Mouse (Mus musculus) common myeloid progenitor, adult 5-6 weeks (primary cell): ENCODE results near the gene Tbx15. TPM values are rescaled to one million over a fixed set of nuclear protein-coding genes. Genes with fewer than 3 reads are reported as not detected.

Experiments used
- ATAC-seq: replicated peaks from 2 replicates; pipeline ENCODE4 v1.8.0; 2016; ENCODE audit warnings: low read depth, mild to moderate bottlenecking, moderate TSS enrichment, inconsistent platforms; ENCODE audit not compliant: poor library complexity, severe bottlenecking
- total RNA-seq: library from RNA; stranded (forward); fragments of 200-1000, 187-1606 nt; gene quantifications from 2 replicates; pipeline ENCODE4 v1.2.3, GENCODE M21; 2017

Tbx15 gene
- total RNA-seq, result not detected in 2 replicates

DNA sequence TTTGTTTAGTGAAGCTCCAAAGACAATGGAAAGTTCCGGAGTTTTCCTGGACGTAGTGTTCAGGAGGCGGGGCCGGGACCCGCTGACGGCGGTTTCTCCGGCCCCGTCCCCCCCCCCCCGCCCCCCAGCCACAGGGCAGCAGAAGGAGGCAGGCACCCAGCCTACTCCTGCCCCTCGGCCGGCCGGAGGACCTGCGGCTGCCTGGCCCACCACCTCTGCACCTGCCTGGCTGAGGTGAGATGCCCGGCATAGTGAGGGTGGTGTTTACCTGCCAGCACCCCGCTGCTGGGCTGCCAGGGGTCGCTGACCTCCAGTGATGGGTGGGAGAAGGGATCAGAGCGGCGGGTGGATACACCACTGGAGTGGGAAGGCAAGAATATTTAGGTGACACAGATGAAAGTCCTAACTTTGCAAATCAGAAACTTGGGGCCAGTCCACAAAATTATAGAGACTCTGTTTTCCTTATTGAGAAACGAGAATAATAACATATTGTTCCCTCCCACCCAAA lies at the start of gene Tbx15:
TSS of gene Tbx15 (plus strand) at position 169 of the 508 bp plus-strand sequence.
- ATAC-seq, result no peak

DNA sequence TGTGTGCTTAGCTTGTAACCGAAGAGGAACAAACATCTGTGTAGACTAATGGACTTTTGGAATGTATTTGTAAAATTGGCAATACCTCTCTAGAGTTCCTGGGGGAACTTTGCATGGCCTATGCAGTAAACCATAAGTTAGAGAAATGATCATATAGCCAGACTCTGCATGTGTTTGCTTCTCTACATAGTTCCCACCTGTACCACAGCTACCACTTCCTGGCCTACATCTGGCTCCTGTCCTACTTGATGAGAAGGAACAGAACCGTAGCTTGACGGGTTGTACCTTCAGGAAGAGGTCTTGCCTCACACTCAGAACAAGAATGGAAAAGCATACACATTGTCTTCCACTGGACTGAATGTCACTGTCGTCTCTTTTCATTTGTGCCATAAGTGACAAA lies 46.6 kb upstream of the Tbx15 start:
- ATAC-seq, result no peak

DNA sequence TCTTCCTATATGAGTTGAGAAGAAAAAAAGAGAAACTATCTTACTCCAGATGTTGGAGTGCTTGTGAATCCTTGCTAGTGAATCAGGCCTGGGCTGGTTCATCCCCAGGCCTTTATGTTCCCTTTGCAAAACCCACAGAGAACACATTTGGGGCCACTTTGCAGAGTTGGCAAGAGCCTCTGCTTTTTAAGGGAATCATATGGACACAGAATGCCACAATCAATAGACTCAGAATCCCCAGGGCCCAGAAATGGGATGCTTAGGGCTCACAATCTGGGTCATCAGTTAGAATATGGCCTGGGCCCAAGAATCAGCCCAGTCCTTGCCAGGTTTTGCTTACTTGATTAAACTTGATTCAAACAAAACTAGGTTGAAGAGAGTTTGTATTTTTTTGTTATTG lies 36.9 kb upstream of the Tbx15 start:
- ATAC-seq, result no peak

DNA sequence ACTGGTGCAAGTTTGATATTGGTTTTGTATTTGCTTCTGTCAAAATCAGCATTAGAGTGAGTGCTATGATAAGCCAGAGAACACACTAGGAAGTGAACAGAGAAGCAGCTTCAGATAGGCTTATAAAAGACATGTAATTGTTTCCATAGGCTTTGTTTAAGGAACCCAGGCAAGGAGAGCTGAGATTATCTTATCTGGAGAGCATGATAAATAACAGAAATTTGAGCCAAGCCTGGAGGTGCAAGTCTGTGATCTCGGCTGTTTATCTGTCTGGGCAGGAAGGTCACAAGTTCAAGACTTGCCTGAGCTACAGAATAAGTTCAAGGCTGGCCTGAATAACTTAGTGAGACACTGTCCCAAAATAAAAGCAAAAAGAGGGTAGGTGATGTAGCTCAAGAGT lies 31.8 kb upstream of the Tbx15 start:
- ATAC-seq, result no peak

DNA sequence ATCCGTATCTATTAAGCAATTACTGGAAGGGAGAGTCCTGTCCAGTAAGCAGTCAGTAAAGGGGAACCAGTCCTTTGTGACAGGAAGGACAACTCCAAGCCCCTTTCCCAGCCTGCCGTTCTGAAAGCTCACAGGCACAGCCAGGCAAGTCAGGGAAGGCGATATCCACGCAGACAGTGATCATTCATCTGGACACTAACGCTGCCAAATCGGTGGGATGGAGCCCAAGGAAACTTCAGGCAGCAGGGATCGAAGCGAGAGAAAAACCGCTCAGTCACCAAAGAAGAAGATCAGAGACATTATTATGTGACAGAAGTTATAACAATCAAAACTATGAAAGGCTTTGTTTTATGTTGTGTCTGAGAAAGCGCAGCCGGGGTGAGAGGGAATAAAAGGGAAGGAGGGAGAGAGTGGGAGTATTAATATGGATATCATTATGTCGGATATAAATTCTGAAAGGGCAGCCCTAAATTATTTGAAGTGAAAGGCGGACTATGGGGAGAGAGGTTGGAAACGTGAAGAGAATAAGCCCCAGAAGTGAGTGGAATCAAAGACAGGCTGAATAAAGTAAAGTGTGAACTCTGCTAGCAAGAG lies 29.0 kb upstream of the Tbx15 start:
- no peak for ATAC-seq

DNA sequence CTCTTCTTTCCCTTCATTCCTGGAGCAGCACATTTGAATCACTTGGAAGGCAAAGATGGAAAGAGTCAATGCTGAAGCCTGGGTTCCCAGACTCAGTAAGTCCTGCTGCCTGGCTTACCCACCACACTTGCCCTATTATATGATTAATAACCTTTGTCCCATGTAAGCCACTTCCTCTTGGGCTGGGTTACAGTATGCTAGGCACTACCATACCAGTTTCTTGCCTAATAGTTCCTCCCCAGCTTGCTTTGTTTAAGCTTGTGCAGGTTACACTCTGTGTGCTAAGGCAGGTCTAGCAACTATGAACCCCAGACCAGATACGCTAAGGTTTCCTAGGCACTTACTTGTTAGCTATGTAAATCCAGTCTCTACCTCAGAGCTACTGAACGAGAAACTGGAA lies 12.4 kb upstream of the Tbx15 start:
- peak; percentile 50; the same call in 1 of the 2 replicates for ATAC-seq

DNA sequence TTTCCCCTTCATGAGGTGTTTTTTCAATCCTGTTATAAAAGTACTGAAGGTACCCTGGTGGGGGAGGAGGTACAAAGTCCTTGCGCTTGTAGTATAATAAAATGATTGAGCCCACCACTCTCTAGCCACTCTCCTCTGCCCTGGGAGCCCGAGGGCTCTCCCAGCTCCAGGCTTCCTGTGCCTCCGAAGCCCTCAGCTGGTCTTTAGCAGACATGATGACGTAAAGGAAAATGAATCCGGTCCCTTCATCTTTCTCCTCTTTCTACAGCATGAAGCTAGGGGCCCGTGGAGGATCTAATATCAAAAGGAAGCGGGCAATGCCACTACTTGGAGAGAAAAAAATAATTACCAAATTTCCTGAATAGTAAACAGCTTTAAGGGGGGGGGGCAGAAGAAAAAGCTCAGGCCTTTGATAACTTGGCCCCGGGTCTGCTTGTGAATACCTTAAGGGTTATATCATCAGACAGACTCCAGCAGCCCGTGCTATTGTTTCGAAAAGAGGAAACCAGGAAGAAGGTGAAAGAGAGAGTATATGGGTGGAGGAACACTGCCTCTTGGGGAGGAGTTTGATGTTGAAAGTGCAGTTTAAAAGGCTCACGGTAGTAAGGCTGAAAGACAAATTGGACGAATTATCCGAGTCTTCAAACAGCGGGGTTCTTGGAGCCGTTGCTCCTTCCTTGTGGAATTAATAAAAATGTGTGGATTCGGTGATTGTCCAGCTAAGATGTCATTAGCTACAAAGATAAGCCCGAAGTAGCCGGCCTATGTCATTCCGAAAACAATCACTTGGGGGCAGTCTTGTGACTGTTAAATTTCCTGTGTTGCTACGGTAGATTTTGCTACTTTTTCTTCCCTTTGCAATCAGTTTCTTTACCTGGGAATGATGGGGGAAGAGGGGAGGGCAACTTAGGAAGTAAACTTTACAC lies 6.5 kb upstream of the Tbx15 start:
- ATAC-seq, result peak; percentile 76

DNA sequence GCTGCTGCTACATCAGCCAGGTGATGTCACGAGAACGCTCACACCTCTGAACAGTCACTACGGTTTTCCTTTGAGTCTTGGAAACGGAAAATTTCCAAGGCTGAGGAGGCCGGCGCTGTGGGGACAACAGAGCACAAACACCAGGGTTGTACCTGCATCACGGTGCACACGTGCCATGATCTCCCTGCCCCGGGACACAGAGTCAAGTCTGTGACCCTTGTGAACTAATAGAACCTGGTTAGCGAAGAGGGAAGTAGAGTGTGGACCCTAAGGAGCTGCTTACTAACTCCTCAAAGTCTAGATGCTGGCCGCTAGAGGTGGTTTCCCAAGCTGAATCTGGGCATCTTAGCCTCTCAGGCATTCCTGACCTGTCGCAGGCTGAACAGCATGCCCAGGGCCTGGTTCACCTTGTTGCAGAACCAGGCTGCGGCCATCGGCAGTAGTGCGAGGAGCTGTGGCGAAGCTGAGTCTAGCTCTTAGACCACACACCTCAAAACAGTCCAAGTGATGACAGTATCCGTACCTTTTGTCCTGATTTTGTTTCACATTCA lies 5.8 kb upstream of the Tbx15 start:
- peak; percentile 42 for ATAC-seq

DNA sequence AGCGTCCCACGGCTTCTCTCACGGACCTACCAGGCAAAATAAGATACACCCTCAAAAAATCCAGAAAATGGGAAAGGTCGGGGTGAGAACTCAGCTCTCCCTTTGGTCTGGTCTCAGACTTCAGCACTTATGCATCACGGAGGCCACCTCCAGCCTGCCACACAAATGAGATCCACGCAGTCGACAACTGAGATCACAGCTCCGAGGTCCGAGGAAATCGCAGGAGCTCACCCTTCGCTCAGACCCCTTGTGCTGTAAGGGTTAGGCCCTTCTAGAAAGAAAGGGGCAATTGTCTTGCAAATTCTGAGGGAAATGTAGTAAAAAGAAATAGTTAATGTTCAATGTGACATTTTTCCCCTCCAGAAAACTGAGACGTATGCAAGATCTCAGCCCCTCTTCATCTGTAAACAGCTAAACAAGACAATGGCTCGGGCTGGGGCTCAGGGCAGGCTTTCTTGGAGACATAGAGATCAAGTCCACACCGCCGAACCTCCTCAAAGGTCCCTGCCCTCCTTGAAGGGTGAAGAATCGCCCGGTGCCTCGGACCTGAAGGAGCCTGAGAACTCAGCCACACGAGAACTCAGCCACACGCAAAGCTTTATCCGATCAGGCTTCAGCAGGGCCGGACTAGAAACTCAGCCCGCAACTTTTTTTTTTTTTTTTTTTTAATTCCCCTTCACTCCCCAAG lies 4.9 kb upstream of the Tbx15 start:
- no peak for ATAC-seq

DNA sequence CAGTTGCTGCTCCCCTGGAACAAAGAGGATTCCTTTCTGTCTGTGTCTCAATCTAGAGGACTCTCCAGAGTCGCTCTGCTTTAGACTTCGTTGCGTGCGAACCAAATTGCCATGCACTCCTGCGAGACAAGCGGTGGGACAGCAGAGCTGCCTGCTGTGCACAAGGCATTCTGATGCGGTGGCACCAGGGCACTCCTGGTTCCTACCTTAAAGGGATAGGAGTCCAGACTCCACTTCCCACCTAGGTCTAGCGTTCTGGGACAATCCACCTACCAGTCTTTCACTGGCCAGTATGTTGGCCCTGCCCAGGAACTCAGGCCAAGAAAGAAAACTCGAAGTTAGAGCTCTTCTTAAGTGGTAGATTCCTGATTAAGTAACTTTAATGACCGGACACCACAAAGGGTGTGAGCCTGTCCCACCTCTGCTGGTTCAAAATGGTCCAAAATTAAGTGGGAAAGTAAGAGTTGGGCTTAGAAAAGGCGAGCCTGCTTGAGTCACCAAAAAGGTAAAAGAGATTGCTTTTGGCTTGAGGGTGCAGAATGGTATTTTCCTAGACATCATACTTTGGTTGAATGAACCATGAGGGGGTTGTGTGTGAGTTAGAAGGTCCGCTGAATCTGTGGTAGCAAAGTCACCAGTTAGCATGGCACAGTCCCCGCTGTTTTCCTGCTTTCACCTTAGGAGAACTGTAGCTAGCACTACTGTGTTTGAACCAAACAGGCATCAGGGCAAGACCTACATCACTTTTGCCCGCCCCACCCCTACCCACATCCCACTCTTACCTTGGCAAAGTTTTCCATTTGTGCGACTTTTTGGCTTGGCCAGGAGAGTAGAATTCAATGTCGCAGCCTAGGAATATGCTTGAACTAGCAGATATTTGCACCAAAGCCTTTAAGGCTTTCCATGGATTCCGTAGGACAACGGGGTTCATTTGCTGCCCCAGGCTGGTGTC lies 4.1 kb upstream of the Tbx15 start:
- no peak for ATAC-seq

DNA sequence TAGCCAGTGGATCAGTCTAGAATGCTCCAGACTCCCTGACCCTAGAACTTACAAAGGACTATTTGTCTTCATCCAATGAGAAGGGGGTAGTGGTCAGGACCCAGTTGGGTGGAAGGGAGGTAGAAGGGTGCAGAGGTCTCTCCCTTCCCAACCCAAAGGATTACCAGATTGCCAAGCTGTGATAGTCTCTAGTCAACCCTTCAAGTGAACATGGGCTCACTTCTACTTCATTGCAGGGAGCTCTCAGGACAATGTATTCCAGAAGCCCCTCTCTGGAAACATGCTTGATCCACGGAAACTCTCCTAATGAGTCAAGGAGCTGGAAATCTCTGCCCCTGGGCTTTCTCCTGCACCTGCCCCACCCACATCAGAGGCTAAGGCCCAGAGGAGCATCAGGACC lies 1.5 kb upstream of the Tbx15 start:
- ATAC-seq, result no peak

DNA sequence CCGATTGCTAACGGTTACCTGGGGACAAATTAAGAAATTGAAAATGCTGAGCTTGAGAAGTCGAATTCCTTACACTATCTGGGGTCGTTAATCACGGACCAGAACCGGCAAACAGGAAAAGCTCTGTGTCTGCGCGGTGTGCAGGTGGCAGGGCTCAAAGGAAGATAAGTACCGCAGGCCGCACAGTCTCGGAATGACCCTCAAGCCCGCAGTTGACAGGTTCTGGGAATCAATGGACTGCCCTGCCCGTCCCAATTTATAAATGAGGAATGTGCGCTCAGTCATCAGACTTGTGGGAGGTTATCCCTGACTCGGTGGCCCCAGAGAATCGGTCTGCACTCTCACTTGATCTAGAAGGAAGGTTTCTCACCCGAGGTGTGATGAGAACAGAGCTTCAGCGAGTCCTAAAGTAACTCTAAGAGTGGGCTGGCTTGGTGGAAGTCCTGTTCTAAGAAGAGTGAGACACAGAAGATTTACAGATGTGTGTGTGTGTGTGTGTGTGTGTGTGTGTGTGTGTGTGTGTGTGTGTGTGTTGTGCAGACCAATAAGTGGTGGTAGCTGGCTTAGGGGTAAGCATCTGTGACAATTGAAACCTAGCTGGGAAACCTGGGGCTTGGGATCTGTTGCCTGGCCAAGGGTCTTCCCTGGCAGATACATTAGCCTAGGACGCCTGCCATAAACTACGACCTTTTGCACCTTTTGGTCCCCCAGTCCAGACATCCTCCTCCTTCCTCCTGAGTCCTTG lies 708 bp upstream of the Tbx15 start:
- ATAC-seq, result no peak

DNA sequence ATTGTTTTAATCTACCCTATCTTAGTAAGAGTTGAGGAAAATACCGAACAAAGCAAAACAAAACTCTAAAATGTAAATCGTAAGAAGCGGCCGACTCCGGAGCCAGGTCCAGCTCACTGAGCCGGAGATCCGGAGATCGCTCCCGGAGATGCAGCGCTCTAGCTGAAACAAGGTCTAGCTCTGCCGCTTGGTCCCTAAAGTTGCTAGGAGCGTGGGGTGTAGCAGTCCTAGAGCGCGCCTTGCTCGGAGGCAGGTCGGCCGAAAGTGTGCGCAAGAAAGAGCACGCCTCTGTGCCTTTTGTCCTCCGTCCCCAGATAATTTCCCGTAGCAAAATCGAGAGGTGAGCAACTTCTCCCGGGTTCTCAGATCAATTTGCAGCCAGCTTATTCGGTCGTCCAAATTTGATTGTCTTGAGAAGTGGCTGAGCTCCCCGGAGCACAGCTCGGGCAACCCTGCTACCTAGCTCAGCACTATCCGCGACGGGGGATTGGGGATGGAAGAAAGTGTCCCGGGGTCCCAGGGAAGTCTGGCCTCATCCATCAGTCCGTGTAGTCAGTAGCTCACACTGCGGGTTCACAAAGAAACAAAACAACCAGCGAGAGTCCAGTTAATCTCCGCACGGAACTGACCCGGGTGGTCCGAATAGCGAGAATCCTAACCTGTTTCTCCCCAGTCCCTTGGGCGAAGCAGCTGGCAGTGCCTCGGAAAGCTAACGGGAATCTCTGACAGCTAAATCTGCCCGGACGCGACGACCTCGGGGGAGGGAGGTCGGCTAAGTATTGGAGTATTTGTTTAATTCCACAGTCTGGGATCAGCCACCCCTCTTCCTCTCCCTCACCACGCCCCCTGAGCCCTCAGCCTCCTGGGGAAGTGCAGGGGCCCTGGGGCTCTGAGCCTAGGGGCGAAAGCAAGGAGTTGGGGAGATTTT lies 894 bp downstream of the Tbx15 start:
- ATAC-seq, result peak; percentile 52

DNA sequence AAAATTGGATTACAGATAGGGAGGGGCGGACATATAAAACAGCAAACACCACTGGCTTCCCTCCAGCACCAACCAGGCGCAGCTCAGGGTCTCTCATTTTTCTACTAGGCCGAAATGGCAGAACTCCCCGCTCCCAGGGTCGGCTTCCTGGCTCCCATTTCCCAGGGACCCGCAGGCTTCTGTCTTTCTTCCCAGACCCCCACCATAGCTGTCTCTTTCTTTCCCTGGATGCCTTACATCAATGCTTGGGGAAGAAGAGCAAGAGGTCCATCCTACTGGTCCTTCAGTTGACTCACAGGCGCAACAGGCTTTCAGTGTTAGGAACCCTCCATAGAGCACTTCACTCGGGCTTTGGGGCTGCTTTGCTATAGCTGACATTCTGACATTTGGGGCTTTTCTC lies 2.3 kb downstream of the Tbx15 start:
- no peak for ATAC-seq

DNA sequence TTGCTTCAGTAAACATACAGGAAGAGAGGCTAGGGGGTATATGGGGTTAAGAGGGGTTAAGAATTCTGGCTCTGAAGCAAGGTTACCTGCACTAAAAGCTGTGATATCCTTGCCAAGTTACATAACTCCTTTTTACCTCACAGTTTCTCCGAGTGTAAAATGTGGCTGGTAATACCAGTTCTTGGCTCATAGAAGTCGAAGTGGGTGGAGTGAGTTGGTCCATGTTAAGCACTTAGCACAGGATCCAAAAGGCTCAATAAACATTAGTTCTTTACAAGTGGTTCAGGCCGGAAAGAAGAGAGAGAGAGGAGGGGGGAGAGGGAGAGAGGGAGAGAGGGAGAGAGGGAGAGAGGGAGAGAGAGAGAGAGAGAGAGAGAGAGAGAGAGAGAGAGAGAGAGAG lies 5.2 kb downstream of the Tbx15 start:
- ATAC-seq, result no peak

DNA sequence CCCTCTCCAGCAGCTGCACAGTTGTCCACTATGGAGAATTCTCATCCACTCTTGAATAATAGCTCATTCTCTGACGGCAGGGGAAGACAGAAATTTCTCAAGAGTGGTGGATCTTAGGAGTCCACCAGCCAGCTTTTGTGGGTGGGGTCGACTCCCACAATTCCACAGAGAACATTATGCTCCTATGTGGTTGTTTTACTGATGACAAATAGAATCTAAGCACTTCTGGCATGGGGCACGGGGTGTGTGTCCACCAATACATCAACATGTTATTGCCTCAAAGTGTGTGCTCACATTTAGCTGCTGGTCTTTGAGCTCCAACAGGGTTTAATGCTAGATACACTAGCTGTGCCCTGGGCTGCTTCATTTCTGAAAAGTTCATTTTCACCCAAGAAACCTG lies 6.4 kb downstream of the Tbx15 start:
- ATAC-seq, result no peak

DNA sequence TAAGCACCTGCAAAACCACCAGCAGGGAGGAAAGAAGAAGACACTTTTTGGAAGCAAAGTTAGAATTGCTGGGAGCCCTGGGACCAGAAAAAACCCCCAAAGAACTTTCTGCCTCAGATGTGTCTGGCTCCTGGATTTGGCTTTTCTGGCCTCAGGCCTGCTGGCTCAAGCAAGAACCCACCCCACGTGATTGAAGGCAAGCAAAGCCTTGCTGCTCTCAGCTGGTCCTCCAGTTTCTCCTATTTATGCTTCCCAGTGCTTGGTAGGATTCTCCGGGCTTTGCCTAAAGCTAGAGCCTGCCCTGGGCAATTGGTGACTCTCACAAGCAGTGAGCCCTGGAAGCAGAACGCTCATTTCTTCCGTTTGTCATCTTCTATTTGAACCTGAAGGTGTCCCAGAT lies 7.4 kb downstream of the Tbx15 start:
- no peak for ATAC-seq
